8 mouse cellular contexts compared by ENCODE assay signal in the genomic region with DNA sequence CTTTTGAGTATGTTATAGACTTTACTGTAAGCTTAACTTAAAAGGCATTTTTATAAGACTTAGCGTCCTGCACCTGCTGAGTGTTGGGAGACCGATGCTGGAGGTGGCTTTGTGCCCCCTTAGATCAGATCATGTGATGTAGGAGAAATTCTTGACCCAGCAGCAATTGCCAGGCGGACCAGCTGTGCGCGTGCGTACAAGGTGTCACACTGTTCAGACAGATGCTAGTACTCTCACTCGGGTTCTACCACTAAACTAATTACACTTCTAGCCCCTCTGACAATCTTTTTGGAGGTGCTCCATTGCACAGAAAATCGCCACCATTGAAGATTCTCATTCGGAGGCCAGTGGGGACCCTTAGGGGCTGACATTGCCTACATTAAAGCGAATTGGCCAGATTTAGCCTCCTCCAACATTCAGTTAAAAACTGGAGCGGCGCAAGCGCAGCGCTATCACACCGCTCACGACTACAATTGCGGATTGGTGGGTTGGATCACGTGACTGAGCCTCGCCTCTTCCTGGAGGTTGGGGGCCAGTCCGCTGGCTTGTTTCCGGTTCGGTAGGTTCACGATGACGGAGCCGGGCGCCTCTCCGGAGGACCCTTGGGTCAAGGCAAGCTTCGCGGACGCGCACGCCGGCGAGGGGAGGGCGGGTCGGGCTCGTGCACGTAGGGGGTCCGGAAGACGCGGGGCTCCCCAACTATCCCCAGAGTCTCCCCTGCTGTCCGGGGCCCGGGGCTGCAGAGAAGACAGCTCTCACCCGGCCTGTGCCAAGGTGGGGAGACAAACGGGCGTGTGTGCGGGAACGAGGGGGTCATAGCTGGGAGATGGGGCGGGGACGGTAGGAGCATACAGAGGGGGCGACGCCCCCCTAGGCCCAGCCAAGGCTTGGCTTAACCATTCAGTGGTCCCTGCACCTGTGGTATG. TPM values are rescaled to one million over a fixed set of nuclear protein-coding genes. Genes with fewer than 3 reads are reported as not detected.
DNase-seq lines count a peak whose midpoint lies in the region; ATAC-seq lines count a peak whose summit lies in the region.

Gene Mlx (plus strand): TSS at position 522 of the 926 bp plus-strand sequence.

- peak within 1 kb of the TSS; percentile 98 for H3K4me2 ChIP-seq in hindbrain, embryonic 13.5 days

- H3K27me3 ChIP-seq in hindbrain, embryonic 13.5 days = no peaks in the 10 kb centered on the region

- peak; percentile 82 for ATAC-seq in hindbrain, embryonic 13.5 days (ENCODE audit: low FRiP score)

- WGBS in hindbrain, embryonic 13.5 days = 1% methylated on average over 52 of the region's 52 CpGs

- H3K4me1 ChIP-seq in hindbrain, embryonic 13.5 days (replicated peaks) = peaks cover 42% of the 10 kb centered on the region

- H3K27ac ChIP-seq in hindbrain, embryonic 13.5 days = peak within 1 kb of the TSS; percentile 93

- H3K4me3 ChIP-seq in hindbrain, embryonic 13.5 days = peak within 1 kb of the TSS; percentile 85

- peak within 1 kb of the TSS; percentile 98 for H3K9ac ChIP-seq in hindbrain, embryonic 13.5 days

- H3K9me3 ChIP-seq in hindbrain, embryonic 13.5 days = no peaks in the 10 kb centered on the region

- peaks cover 45% of the 10 kb centered on the region for H3K36me3 ChIP-seq in hindbrain, embryonic 13.5 days

- DNase-seq in NIH3T3 (ENCODE audit: low read depth) = peak; percentile 95
- peak; percentile 96 to 97 for DNase-seq in cerebellum, postnatal 10 days
- DNase-seq in frontal cortex, postnatal 14 days (ENCODE audit: low spot score in 2 of 2) = peak; percentile 86 to 90
- peak; percentile 73 to 81 for DNase-seq in layer of hippocampus, postnatal 25 days (ENCODE audit: extremely low spot score in 1 of 2, low spot score in 1 of 2)
- peak; percentile 94 for DNase-seq in lung, postnatal 25 days (ENCODE audit: low spot score)
- peak; percentile 95 for DNase-seq in retina, embryonic 14.5 days (ENCODE audit: low spot score)
- DNase-seq in thymus, postnatal 4 days = peak; percentile 88

RNA-seq across cellular contexts. Expression of gene Mlx, which starts in this region (rescaled TPM):
- 88.1 and 91.0 TPM in 2 replicates for polyA plus RNA-seq in hindbrain, embryonic 13.5 days (2015; fragmentation: Nextera tagmentation; extraction: Ambion mirVana)
- total RNA-seq in layer of hippocampus, postnatal 25 days (2021) = 10 to 100 TPM; 45.1 to 45.6 TPM

Comparison
In these comparisons a context has a peak if more than half of its experiments do, and no peak if none do; other contexts are left out.
1. Peak in every context shown above with its lines: DNase-seq, ATAC-seq, H3K4me3 ChIP-seq and H3K27ac ChIP-seq.